Mouse (Mus musculus) adrenal gland, postnatal 14 days (tissue): Measurements from ENCODE around the gene Gm20388. TPM values are rescaled to one million over a fixed set of nuclear protein-coding genes. Genes with fewer than 3 reads are reported as not detected.
A peak's percentile ranks its signal among the peaks of the same experiment; 100 is the strongest.

Experiments
- DNase-seq: peaks from one replicate; pipeline ENCODE4 v3.0.0; 2021; ENCODE audit warnings: mixed read lengths
- total RNA-seq: library from RNA; stranded (reverse); gene quantifications from 2 replicates; pipeline ENCODE4 v1.2.3, GENCODE M21; 2021

Gm20388 gene
- total RNA-seq, 1 experiment from 2014 or later = 17.6 TPM

- DNase-seq = peak; percentile 23
Measured at GRCm38 (mm10) chr8:124312228-124312627, 4401.6 kb downstream of the Gm20388 start.

- peak; percentile 42 for DNase-seq
Measured at GRCm38 (mm10) chr8:124314803-124315202, 4404.2 kb downstream of the Gm20388 start.

GRCm38 (mm10) chr8:124316466-124317136, 4406.0 kb downstream of the Gm20388 start:
- peak; percentile 82 for DNase-seq

- no peak for DNase-seq
Measured at GRCm38 (mm10) chr8:124317191-124317682, 4406.6 kb downstream of the Gm20388 start.

GRCm38 (mm10) chr8:124317821-124318220, 4407.2 kb downstream of the Gm20388 start:
- no peak for DNase-seq

- DNase-seq = no peak
Measured at GRCm38 (mm10) chr8:124318612-124319315, 4408.1 kb downstream of the Gm20388 start.

GRCm38 (mm10) chr8:124319316-124319652, 4408.6 kb downstream of the Gm20388 start:
- DNase-seq = no peak

GRCm38 (mm10) chr8:124321227-124321840, 4410.7 kb downstream of the Gm20388 start:
- DNase-seq = no peak

GRCm38 (mm10) chr8:124323356-124323755, 4412.7 kb downstream of the Gm20388 start:
- DNase-seq = no peak

GRCm38 (mm10) chr8:124328259-124328658, 4417.6 kb downstream of the Gm20388 start:
- no peak for DNase-seq

GRCm38 (mm10) chr8:124329690-124330089, 4419.0 kb downstream of the Gm20388 start:
- DNase-seq = no peak

GRCm38 (mm10) chr8:124330433-124330832, 4419.8 kb downstream of the Gm20388 start:
- peak; percentile 38 for DNase-seq

- peak; percentile 53 for DNase-seq
Measured at GRCm38 (mm10) chr8:124331094-124331493, 4420.5 kb downstream of the Gm20388 start.

- no peak for DNase-seq
Measured at GRCm38 (mm10) chr8:124331706-124332105, 4421.1 kb downstream of the Gm20388 start.

- no peak for DNase-seq
Measured at GRCm38 (mm10) chr8:124336302-124336701, 4425.7 kb downstream of the Gm20388 start.

- no peak for DNase-seq
Measured at GRCm38 (mm10) chr8:124339742-124340141, 4429.1 kb downstream of the Gm20388 start.

GRCm38 (mm10) chr8:124340360-124341068, 4429.9 kb downstream of the Gm20388 start:
- no peak for DNase-seq

GRCm38 (mm10) chr8:124343151-124343550, 4432.5 kb downstream of the Gm20388 start:
- no peak for DNase-seq

GRCm38 (mm10) chr8:124343991-124344390, 4433.4 kb downstream of the Gm20388 start:
- no peak for DNase-seq

GRCm38 (mm10) chr8:124345098-124345497, 4434.5 kb downstream of the Gm20388 start:
- peak; percentile 19 for DNase-seq

GRCm38 (mm10) chr8:124346852-124347523, 4436.3 kb downstream of the Gm20388 start:
- DNase-seq = peak; percentile 81

GRCm38 (mm10) chr8:124348087-124348486, 4437.4 kb downstream of the Gm20388 start:
- no peak for DNase-seq
